Mouse (Mus musculus) cerebral cortex, adult 2 months (tissue): ENCODE data around the gene Cpa3.

Source experiments
- WGBS: fragments of 180-500 bp; shearing (Covaris S2); methylation state at CpG from one replicate; pipeline ENCODE4 v1.1.7; 2018; 5-methylcytosine and 5-hydroxymethylcytosine counted together

The Cpa3 gene

DNA sequence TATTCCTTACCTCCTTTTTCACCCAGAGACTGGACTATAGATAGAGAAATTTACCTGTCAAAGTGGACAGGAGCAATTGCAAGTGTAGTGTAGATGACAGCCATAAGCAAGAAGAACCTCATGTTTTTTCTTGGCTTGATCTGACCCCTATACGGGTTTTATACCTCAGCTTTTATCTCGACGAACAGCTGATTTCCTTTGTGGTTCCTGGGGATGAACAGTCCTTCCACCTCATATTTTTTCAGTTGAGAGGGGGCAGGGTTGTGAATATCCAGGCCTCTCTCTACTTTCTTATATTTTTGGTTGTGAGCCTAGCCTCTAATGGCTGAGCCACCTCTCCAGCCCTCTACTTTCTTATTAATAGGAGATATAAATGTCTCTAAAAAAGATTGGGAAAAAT is at the start of gene Cpa3:
Gene Cpa3 (minus strand): TSS at position 132 of the 400 bp plus-strand sequence.
- WGBS, result 79% methylated on average over 3 of the region's 3 CpGs

DNA sequence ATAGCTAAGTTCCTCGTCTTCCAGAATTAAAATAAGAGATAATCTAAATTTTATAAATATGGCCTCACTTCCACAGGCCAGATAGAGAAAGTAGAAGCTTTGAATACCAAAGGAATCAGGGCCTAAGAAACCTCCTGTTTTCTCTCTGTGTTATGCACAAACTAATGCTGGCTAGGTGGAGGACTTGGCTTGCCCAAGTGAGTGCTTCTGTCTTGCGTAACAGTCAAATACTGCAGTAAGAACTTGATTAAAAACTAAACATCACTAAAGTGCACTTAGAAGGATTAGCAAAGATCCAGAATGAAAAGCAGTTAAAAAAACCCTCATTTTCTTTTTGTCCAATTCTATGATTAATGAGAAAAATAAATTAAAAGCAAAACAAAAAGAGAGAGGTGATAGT is 46.8 kb upstream of the Cpa3 start:
- WGBS, result 95% methylated on average over 2 of the region's 2 CpGs

GRCm38 (mm10) chr3:20281796-20282195 is 39.8 kb upstream of the Cpa3 start:
- WGBS, result 42% methylated on average over 1 of the region's 1 CpGs

DNA sequence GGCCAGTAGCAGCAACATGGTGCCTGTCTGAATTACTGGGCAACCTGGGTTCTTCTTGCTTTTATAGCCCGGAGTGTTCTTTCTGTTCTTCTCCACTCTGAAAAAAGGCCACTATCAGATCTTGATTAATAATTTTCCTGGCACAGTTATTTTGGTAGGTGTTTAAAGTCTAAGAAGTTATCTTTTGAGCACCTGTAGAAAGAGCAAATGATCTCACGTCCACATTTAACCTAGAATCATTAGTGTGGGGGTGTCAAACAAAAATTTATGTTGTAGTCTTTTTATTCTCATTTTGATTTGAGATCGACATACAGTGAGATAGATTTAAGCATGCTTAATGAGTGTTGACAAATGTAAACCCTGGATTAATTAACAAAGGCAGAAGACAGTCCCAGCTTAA is 33.7 kb upstream of the Cpa3 start, which contains the start of gene Cpb1:
Gene Cpb1 (minus strand): TSS at position 101 of the 400 bp plus-strand sequence.
- 91% methylated on average over 3 of the region's 3 CpGs for WGBS

DNA sequence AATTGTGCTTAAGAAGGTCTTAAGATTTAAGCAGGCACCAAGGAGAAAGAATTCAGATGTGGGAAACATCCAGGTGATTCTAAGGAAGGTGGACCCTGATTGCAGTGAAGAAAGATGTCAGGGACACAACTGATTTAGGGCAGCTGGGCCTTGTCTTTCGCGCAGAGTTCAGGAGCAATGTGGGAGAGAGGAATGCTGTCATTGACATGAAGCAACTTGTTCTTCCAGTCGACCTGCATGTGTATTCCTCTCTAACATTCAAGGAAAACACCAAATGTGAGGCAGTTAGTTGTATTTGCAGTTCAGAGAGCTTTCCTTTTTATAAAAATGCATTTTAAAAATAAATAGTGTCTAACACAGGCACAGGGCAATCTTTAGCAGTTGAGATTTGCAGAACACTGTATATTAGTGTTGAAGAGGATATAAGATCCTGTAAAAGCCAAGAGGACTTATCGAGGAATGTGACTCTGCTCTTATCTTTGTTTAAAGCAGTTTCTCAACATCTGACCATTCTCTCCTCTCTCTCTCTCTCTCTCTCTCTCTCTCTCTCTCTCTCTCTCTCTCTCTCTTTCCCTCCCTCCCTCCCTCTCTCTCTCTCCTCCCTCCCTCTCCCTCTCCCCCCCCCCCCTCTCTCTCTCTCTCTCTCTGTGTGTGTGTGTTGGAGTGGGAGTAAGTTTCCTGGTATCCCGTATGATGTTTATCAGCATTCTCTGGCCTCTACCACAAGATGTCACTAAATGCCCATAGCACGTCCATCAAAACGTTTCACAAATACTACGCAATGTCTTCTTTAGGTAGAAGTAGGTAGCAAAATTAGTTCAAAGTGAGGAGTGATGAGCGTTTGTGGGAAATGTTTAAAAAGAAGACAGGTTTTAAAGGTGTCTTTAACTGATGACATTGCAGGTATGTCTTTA is 12.8 kb upstream of the Cpa3 start:
- WGBS, result 51% methylated on average over 9 of the region's 9 CpGs

- 84% methylated on average over 1 of the region's 1 CpGs for WGBS
These were observed 1.9 kb upstream of the Cpa3 start for GRCm38 (mm10) chr3:20243913-20244312.

GRCm38 (mm10) chr3:20239741-20240140 is 2.2 kb downstream of the Cpa3 start:
- 86% methylated on average over 3 of the region's 3 CpGs for WGBS

- WGBS, result 84% methylated on average over 1 of the region's 1 CpGs
These were observed 5.0 kb downstream of the Cpa3 start for GRCm38 (mm10) chr3:20236965-20237364.

DNA sequence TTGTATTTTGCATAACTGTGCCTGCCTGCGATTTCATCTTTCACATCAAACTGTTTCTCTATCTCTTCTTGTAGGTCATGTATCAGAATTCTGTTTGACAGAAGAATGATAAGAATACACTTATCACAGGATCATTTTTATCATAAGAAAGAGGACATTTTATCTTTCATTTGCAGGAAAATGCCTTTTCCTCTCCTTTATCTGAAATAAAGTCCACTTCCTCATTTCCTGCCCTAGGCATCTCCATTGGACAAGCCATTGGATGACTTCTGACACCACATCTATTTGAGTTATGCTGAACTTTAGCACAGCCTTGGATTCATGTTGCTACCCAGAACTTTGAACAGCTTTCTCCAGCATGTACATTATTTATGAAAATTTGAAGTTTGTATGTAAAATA is 13.0 kb downstream of the Cpa3 start:
- 90% methylated on average over 1 of the region's 1 CpGs for WGBS

DNA sequence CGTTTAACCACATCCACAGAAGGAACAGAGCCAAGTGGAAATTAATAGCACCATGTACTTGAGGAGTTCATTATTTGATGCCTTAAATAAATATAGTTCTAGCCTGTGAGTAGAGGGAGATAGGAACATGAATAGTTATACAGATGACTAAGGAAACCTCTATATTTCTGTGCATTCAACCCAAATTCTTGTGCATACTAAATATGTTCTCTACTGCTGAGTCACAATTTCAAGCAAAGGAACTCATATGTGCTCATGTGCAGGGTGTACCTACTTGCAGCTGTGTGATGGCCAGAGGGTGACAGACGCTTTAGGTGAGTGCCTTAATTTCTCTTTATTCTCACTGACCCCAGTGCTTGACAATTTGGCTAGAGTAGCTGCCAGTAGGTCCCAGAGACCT is 16.6 kb downstream of the Cpa3 start:
- 59% methylated on average over 2 of the region's 2 CpGs for WGBS

DNA sequence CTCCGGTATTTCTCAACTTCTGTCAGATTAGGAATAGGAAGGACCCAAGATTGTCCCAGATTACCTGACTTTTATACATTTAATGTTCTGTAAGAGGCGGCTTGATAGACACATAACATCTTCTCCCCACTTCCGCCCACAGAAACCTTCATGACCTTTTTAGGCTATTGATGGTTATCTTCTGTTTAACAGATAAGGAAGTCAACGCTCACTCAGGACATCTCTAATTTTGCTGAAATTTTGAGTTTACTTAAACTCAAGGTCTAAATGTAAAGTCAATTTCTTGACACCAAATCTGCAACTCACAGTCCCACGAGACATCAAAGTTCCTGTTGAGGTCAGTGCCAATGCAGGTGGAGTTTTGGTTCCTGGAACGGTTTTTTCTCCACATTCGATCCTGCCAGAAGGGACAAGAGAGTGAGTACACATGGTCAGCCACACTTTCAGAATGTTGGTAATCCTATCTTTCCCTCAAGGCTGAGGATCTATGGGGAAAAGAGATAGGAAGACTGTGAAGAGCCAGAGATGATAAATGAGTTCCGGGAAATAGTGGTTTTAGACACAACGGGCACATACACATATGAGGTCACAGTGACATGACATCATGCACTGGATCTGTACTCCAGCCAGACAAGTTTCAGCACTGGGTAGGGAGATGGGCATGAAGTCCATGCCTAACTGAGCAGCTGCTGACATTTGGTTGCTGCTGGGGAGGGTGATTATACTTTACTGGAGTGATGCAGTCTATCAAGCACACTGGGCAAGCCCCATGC is 18.9 kb downstream of the Cpa3 start:
- 88% methylated on average over 9 of the region's 9 CpGs for WGBS

- WGBS, result 80% methylated on average over 3 of the region's 3 CpGs
These were observed 19.8 kb downstream of the Cpa3 start for GRCm38 (mm10) chr3:20222136-20222535.

DNA sequence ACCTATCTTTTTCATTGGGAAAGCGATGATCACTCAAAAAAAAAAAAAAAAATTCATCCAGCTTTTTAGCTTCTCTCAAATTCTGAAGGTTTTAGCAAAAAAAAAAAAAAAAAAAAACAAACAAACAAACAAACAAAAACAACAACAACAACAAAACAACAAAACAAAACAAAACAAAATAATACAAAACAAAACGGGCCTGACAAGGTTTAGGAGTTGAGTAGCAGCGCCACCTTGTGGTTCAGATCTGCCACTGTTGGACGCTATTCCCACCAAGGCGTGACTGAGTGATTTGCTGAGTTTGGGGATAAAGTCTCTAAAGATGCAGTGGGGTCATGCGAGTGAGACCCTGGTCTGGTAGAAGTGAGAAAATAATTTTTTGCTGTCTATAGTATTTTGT is 43.1 kb downstream of the Cpa3 start:
- WGBS, result 29% methylated on average over 6 of the region's 6 CpGs

DNA sequence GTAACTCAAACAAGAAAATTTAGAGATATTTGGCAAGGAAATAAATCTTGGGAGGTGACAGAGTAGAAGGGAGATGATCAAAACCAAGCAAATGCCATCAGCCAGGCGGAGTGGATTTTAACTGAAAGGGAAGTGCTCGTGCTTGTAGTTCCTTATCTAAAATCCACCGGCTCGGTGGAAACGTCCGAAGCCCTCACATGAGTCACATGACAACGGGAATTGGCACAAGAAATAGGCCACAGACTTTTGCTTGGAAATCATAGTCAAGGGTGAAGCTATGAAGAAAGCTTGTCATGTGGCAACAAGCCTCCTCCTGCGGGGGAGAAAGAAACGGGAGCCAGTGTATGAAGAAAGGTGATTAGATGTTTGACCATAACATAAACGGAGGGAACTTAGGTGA is 44.1 kb downstream of the Cpa3 start:
- 84% methylated on average over 10 of the region's 10 CpGs for WGBS

DNA sequence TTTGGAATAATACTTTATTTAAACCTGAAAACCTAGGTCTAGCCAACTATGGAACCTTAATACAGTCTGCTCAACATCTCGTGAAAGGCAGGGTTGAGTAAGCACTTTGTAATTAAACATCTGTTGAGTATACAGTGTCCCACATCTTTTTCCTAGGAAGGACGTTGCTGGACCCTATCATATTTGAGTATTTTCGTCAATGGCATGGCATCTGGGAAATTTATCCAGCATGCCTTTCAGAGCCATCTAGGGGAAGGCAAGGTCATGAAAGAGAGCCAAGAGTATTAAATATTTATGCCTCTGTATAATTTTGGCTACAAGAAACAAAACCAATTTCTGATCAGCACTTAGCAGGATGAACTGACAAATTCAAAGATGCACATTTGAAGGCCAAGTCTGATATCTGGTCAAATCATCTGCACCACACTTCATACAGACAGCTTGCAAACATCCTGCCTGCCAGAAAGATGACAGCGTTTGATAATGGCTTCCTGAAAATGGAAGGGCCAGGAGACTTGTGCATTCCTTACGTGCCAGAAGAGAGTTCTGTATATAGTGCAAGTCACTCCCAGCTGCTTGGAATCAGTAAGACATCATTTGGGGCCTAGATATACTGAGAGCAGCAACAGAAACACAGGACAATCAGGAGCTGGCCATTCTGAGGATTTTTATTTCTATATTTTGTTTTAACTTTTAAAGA is 52.9 kb downstream of the Cpa3 start:
- 73% methylated on average over 5 of the region's 5 CpGs for WGBS

DNA sequence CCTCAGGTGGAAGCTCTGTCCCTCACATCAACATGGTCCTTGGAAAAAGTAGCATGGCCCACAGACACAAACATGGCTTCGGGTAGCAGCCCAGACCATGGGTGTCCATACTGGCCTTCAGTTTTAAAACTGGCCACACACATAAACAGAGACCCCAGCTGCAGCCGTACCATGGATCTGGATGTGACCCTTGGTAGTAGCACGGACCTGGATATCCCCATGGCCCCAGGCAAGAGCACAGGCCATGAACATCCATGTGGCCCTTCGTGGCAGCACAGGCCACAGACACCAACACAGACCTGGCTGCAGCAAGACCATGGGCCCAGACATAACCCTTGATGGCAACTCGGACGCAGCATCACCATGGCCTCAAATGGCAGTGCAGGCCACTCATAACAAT is 69.6 kb downstream of the Cpa3 start:
- WGBS, result 92% methylated on average over 6 of the region's 6 CpGs

DNA sequence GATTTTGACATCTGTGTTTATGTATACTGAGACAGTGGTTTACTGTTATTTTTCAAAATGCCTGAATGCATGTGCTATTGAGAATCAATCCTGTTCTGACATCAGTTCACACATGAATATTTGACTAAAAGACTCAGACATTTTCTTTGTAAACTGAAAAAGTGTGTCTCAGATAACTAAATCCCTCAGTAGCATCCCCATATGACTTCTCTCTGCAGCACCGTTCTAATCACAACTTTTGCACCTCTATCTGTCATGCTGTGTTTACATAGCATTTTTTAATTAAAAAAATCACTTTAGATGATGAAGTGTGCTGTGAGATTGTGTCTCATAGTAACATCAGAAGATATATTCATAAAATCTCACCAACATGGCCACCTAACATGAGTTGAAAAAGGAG is 74.5 kb downstream of the Cpa3 start:
- 91% methylated on average over 1 of the region's 1 CpGs for WGBS
